Comparison of ENCODE assay signal across 8 mouse cellular contexts in genomic region chr17:71002081-71002743, GRCm38 (mm10). TPM values are rescaled to one million over a fixed set of nuclear protein-coding genes. Genes with fewer than 3 reads are reported as not detected.
DNase-seq lines count a peak whose midpoint lies in the region; ATAC-seq and TF ChIP-seq lines count a peak whose summit lies in the region.

Gene Myom1, plus strand, starts transcription at chr17:71002633.

- peaks cover 40% of the 10 kb centered on the region for H3K4me1 ChIP-seq in erythroblast, embryonic 14.5 days (ENCODE audit: control insufficient read depth)
- peaks cover 28% of the 10 kb centered on the region for H3K4me1 ChIP-seq in heart, embryonic 11.5 days (ENCODE audit: control insufficient read depth, insufficient read depth, low read length)
- peaks cover 43% of the 10 kb centered on the region for H3K4me1 ChIP-seq in kidney, embryonic 16.5 days (ENCODE audit: insufficient read depth, low read length)
- peaks cover 11% of the 10 kb centered on the region for H3K4me1 ChIP-seq in liver, adult 2 months (ENCODE audit: control insufficient read depth, insufficient read depth, low read length)

- H3ac ChIP-seq in C2C12 (ENCODE audit: control insufficient read depth, insufficient read length, low read depth) (peak within 1 kb of the TSS; percentile 95), myocyte (ENCODE audit: control insufficient read depth, insufficient read length) (peak within 1 kb of the TSS; percentile 99)

- H3K4me3 ChIP-seq in C2C12 (ENCODE audit: insufficient read depth, poor library complexity, severe bottlenecking) (peak within 1 kb of the TSS; percentile 99), myocyte (peak within 1 kb of the TSS; percentile 85)
- peak within 1 kb of the TSS; percentile 95 for H3K4me3 ChIP-seq in erythroblast, embryonic 14.5 days (replicated peaks)
- H3K4me3 ChIP-seq in heart, embryonic 11.5 days (ENCODE audit: low read depth, low read length) = peak within 1 kb of the TSS; percentile 96
- peak within 1 kb of the TSS; percentile 96 for H3K4me3 ChIP-seq in kidney, embryonic 16.5 days (ENCODE audit: low read length)
- peak within 1 kb of the TSS; percentile 73 for H3K4me3 ChIP-seq in liver, adult 2 months (ENCODE audit: insufficient read depth, low read depth, low read length)

- H3K9ac ChIP-seq in heart, embryonic 11.5 days (ENCODE audit: low read depth, low read length) = peak within 1 kb of the TSS; percentile 100
- H3K9ac ChIP-seq in kidney, embryonic 16.5 days (replicated peaks; ENCODE audit: low read length) = peak within 1 kb of the TSS; percentile 90
- peak within 1 kb of the TSS; percentile 92 for H3K9ac ChIP-seq in liver, adult 2 months (ENCODE audit: low read depth, low read length)

- peak; percentile 14 for TF ChIP-seq CTCF in C2C12 (IDR thresholded peaks at IDR 0.05; ENCODE audit: control insufficient read depth, insufficient read depth, insufficient read length)
- peak; percentile 34; the same call in 1 of the 2 replicates for TF ChIP-seq CTCF in brain, embryonic 14.5 days (IDR thresholded peaks at IDR 0.05; ENCODE audit: borderline replicate concordance, extremely low read depth, insufficient read depth, insufficient read length)
- TF ChIP-seq CTCF in liver, adult 2 months (IDR thresholded peaks at IDR 0.05; ENCODE audit: low read depth, low read length) = 0 out of 2 replicates have a peak, but pooled peaks have one; percentile 8

- TF ChIP-seq POLR2A in brain, embryonic 14.5 days (IDR thresholded peaks at IDR 0.05; ENCODE audit: borderline replicate concordance, extremely low read depth, insufficient read depth, insufficient read length, poor library complexity, severe bottlenecking) = peak; percentile 85
- peak; percentile 93 for TF ChIP-seq POLR2A in liver, adult 2 months (IDR thresholded peaks at IDR 0.05; ENCODE audit: extremely low read depth, insufficient read depth, low read length)
- peak; percentile 82 for TF ChIP-seq POLR2A in myocyte (IDR thresholded peaks at IDR 0.05; ENCODE audit: insufficient read length, low read depth)

- H3K9me3 ChIP-seq in erythroblast, embryonic 14.5 days (ENCODE audit: control insufficient read depth, low read length) = no peaks in the 10 kb centered on the region
- no peaks in the 10 kb centered on the region; the same call in 1 of the 2 replicates for H3K9me3 ChIP-seq in heart, embryonic 11.5 days (replicated peaks; ENCODE audit: control insufficient read depth, low read length)
- no peaks in the 10 kb centered on the region for H3K9me3 ChIP-seq in kidney, embryonic 16.5 days (ENCODE audit: low read length)

- H3K36me3 ChIP-seq in C2C12 (ENCODE audit: control insufficient read depth, insufficient read depth) (peaks cover 26% of the 10 kb centered on the region), myocyte (ENCODE audit: control insufficient read depth, insufficient read depth) (peaks cover 5% of the 10 kb centered on the region)
- peaks cover 16% of the 10 kb centered on the region for H3K36me3 ChIP-seq in erythroblast, embryonic 14.5 days (ENCODE audit: control insufficient read depth)
- no peaks in the 10 kb centered on the region for H3K36me3 ChIP-seq in heart, embryonic 11.5 days (ENCODE audit: control insufficient read depth, insufficient read depth, low read length)
- no peaks in the 10 kb centered on the region for H3K36me3 ChIP-seq in kidney, embryonic 16.5 days (ENCODE audit: insufficient read depth, low read length)
- no peaks in the 10 kb centered on the region for H3K36me3 ChIP-seq in liver, adult 2 months (ENCODE audit: control insufficient read depth, insufficient read depth, low read length)
- no peaks in the 10 kb centered on the region for H3K36me3 ChIP-seq in splenic B cell, adult 2 months (ENCODE audit: control insufficient read depth, insufficient read depth, low read length, poor library complexity, severe bottlenecking)

- H3K27ac ChIP-seq in heart, embryonic 11.5 days (ENCODE audit: low read depth, low read length) = peak within 1 kb of the TSS; percentile 100
- H3K27ac ChIP-seq in kidney, embryonic 16.5 days (ENCODE audit: low read length) = peak within 1 kb of the TSS; percentile 98
- H3K27ac ChIP-seq in liver, adult 2 months (replicated peaks; ENCODE audit: insufficient read depth, low read depth, low read length) = peak within 1 kb of the TSS; percentile 99

- ATAC-seq in heart, embryonic 11.5 days (replicated peaks; ENCODE audit: insufficient number of reproducible peaks, low FRiP score, low TSS enrichment) = peak; percentile 95
- ATAC-seq in kidney, embryonic 16.5 days (ENCODE audit: low FRiP score, low TSS enrichment) = peak; percentile 96

- H3K79me2 ChIP-seq in C2C12 (ENCODE audit: control insufficient read depth, insufficient read depth) (peaks cover 49% of the 10 kb centered on the region), myocyte (ENCODE audit: control insufficient read depth, insufficient read depth) (peaks cover 47% of the 10 kb centered on the region)
- H3K79me2 ChIP-seq in liver, adult 2 months (ENCODE audit: control insufficient read depth, insufficient read depth, low read length) = peaks cover 10% of the 10 kb centered on the region; the same call in 1 of the 2 replicates

- peak; percentile 98 for DNase-seq in brain, embryonic 14.5 days (ENCODE audit: low read depth)
- peak; percentile 79 for DNase-seq in liver, adult 2 months (ENCODE audit: extremely low read depth, low read depth, low spot score)
- DNase-seq in splenic B cell, adult 2 months (ENCODE audit: low read depth, low spot score) = peak; percentile 98

- H3K27me3 ChIP-seq in C2C12 (ENCODE audit: control insufficient read depth, insufficient read depth, insufficient read length) = no peaks in the 10 kb centered on the region
- no peaks in the 10 kb centered on the region for H3K27me3 ChIP-seq in erythroblast, embryonic 14.5 days (ENCODE audit: control insufficient read depth)
- no peaks in the 10 kb centered on the region for H3K27me3 ChIP-seq in heart, embryonic 11.5 days (ENCODE audit: control insufficient read depth, insufficient read depth, low read length)
- no peaks in the 10 kb centered on the region for H3K27me3 ChIP-seq in kidney, embryonic 16.5 days (ENCODE audit: insufficient read depth, low read length)
- H3K27me3 ChIP-seq in liver, adult 2 months (ENCODE audit: control insufficient read depth, insufficient read depth, low read length) = no peaks in the 10 kb centered on the region
- H3K27me3 ChIP-seq in myocyte (ENCODE audit: control insufficient read depth, insufficient read depth, insufficient read length) = no peaks in the 10 kb centered on the region
- no peaks in the 10 kb centered on the region for H3K27me3 ChIP-seq in splenic B cell, adult 2 months (ENCODE audit: control insufficient read depth, insufficient read depth, low read length, poor library complexity, severe bottlenecking)

- WGBS in heart, embryonic 11.5 days (ENCODE audit: insufficient replicate concordance) = under 1% methylated on average over 65 of the region's 65 CpGs
- WGBS in kidney, embryonic 16.5 days = under 1% methylated on average over 54 of the region's 65 CpGs
- 1% methylated on average over 65 of the region's 65 CpGs for WGBS in liver, adult 2 months

- H3K79me3 ChIP-seq in C2C12 (ENCODE audit: low read depth) = peaks cover 45% of the 10 kb centered on the region

- peak within 1 kb of the TSS; percentile 64 for H3K4me2 ChIP-seq in heart, embryonic 11.5 days
- H3K4me2 ChIP-seq in kidney, embryonic 16.5 days (replicated peaks; ENCODE audit: low read depth, low read length) = peak within 1 kb of the TSS; percentile 72
- H3K4me2 ChIP-seq in myocyte (ENCODE audit: low read depth) = peak within 1 kb of the TSS; percentile 91

TF ChIP-seq in C2C12, 6 proteins besides CTCF, POLR2A, EP300 and RAD21:
- TF ChIP-seq USF1 (IDR thresholded peaks at IDR 0.05; ENCODE audit: low read depth) (peak; percentile 91), MAX (IDR thresholded peaks at IDR 0.05) (peak; percentile 69), CEBPB (IDR thresholded peaks at IDR 0.05; ENCODE audit: low read depth) (no peak)

TF ChIP-seq in myocyte, 11 proteins besides CTCF, POLR2A, EP300 and RAD21:
- peak; percentile 70 for TF ChIP-seq E2F4 (IDR thresholded peaks at IDR 0.05; ENCODE audit: insufficient read depth)
- TF ChIP-seq USF1 (IDR thresholded peaks at IDR 0.05; ENCODE audit: low read depth) = peak; percentile 89
- no peak for TF ChIP-seq REST (IDR thresholded peaks at IDR 0.05; ENCODE audit: insufficient read depth, insufficient read length)
- no peak for TF ChIP-seq MAX (IDR thresholded peaks at IDR 0.05; ENCODE audit: low read depth)
- TF ChIP-seq SRF (IDR thresholded peaks at IDR 0.05; ENCODE audit: control insufficient read depth, insufficient read length, low read depth) = peak; percentile 98
- TF ChIP-seq MYOG (IDR thresholded peaks at IDR 0.05; ENCODE audit: control insufficient read depth in 1 of 3, insufficient read depth in 1 of 3, insufficient read length in 2 of 3, low read depth in 2 of 3) = peak in 1 of 3 experiments; percentile 8
- TF ChIP-seq MYOD1 (IDR thresholded peaks at IDR 0.05; ENCODE audit: control insufficient read depth in 1 of 3, insufficient read length in 2 of 3, low read depth in 2 of 3) = no peak
- no peak for TF ChIP-seq TCF12 (IDR thresholded peaks at IDR 0.05; ENCODE audit: insufficient read depth, poor library complexity, severe bottlenecking)
- TF ChIP-seq POLR2AphosphoS2 (IDR thresholded peaks at IDR 0.05; ENCODE audit: insufficient read length, low read depth) = peak; percentile 77
- no peak for TF ChIP-seq TCF3 (IDR thresholded peaks at IDR 0.05; ENCODE audit: insufficient read length, low read depth)
- no peak for TF ChIP-seq CEBPB (IDR thresholded peaks at IDR 0.05; ENCODE audit: insufficient read depth, poor library complexity, severe bottlenecking)

RNA-seq across cellular contexts. Expression of gene Myom1, which starts in this region (rescaled TPM):
- 0.35 TPM for polyA plus RNA-seq in C2C12 (2012; fragmentation: generic; extraction: Trizol)
- 1.6 and 2.3 TPM in 2 replicates for polyA plus RNA-seq in brain, embryonic 14.5 days (2012; rRNA removed)
- polyA plus RNA-seq in erythroblast, embryonic 14.5 days (2012) = 0.03 TPM in 1 of 2 replicates, not detected in the other
- 208 and 237 TPM in 2 replicates for polyA plus RNA-seq in heart, embryonic 11.5 days (2014; fragmentation: Nextera tagmentation; extraction: Ambion mirVana)
- polyA plus RNA-seq in kidney, embryonic 16.5 days (2015; fragmentation: Nextera tagmentation; extraction: Ambion mirVana) = 4.5 and 4.7 TPM in 2 replicates
- total RNA-seq in liver, adult 2 months (2014; rRNA removed) = 1.5 and 3.2 TPM in 2 replicates
- polyA plus RNA-seq in liver, adult 2 months (2012; rRNA removed) = 0.06 and 0.34 TPM in 2 replicates
- polyA plus RNA-seq in myocyte (2012; fragmentation: generic; extraction: Trizol) = 52.7 TPM

Comparison
In these comparisons a context has a peak if more than half of its experiments do, and no peak if none do; other contexts are left out.
1. Peak in every context shown above with its lines: DNase-seq, ATAC-seq, H3K4me3 ChIP-seq and H3K27ac ChIP-seq.